Mouse (Mus musculus) heart, adult 11 months (tissue): ENCODE data around the gene Gorasp1.

Experiments used
- DNase-seq: peaks from one replicate; pipeline ENCODE4 v3.0.0; 2022

Gorasp1 gene

GRCm38 (mm10) chr9:119972166-119972565, 34.8 kb upstream of the Gorasp1 start:
- no peak for DNase-seq

GRCm38 (mm10) chr9:119970763-119971656, 33.6 kb upstream of the Gorasp1 start:
- DNase-seq = peak; percentile 92

GRCm38 (mm10) chr9:119970221-119970620, 32.9 kb upstream of the Gorasp1 start:
- DNase-seq = peak; percentile 91

- DNase-seq = no peak
Observed at GRCm38 (mm10) chr9:119969811-119970210, 32.4 kb upstream of the Gorasp1 start.

GRCm38 (mm10) chr9:119966221-119966910, 29.0 kb upstream of the Gorasp1 start:
- peak; percentile 91 for DNase-seq

- peak; percentile 87 for DNase-seq
Observed at GRCm38 (mm10) chr9:119965186-119965585, 27.8 kb upstream of the Gorasp1 start.

- DNase-seq = peak; percentile 98
Observed at GRCm38 (mm10) chr9:119964206-119964605, 26.8 kb upstream of the Gorasp1 start.

GRCm38 (mm10) chr9:119962987-119963667, 25.8 kb upstream of the Gorasp1 start:
- peak; percentile 97 for DNase-seq

GRCm38 (mm10) chr9:119962216-119962615, 24.9 kb upstream of the Gorasp1 start:
- DNase-seq = no peak

GRCm38 (mm10) chr9:119958835-119959234, 21.5 kb upstream of the Gorasp1 start:
- no peak for DNase-seq

GRCm38 (mm10) chr9:119951388-119951787, 14.0 kb upstream of the Gorasp1 start:
- peak; percentile 94 for DNase-seq

- DNase-seq = no peak
Observed at GRCm38 (mm10) chr9:119950434-119950833, 13.1 kb upstream of the Gorasp1 start.

- no peak for DNase-seq
Observed at GRCm38 (mm10) chr9:119948804-119949203, 11.4 kb upstream of the Gorasp1 start.

- no peak for DNase-seq
Observed at GRCm38 (mm10) chr9:119945173-119945900, 8.0 kb upstream of the Gorasp1 start.

GRCm38 (mm10) chr9:119943326-119943725, 6.0 kb upstream of the Gorasp1 start:
- no peak for DNase-seq

GRCm38 (mm10) chr9:119941861-119942260, 4.5 kb upstream of the Gorasp1 start:
- no peak for DNase-seq

GRCm38 (mm10) chr9:119941407-119941806, 4.0 kb upstream of the Gorasp1 start:
- no peak for DNase-seq

GRCm38 (mm10) chr9:119939646-119940045, 2.3 kb upstream of the Gorasp1 start:
- no peak for DNase-seq

GRCm38 (mm10) chr9:119938496-119938895, 1.1 kb upstream of the Gorasp1 start:
- no peak for DNase-seq

- no peak for DNase-seq
Observed at GRCm38 (mm10) chr9:119933675-119934074, 3.7 kb downstream of the Gorasp1 start.

GRCm38 (mm10) chr9:119932358-119932757, 5.0 kb downstream of the Gorasp1 start:
- peak; percentile 95 for DNase-seq

GRCm38 (mm10) chr9:119926497-119926896, 10.9 kb downstream of the Gorasp1 start:
- no peak for DNase-seq

- no peak for DNase-seq
Observed at GRCm38 (mm10) chr9:119925729-119926128, 11.6 kb downstream of the Gorasp1 start.
